Mouse (Mus musculus) kidney, postnatal 14 days (tissue): Measurements from ENCODE around the gene Gm20388.
A peak's percentile ranks its signal among the peaks of the same experiment; 100 is the strongest.

Experiments
- DNase-seq: peaks from one replicate; pipeline ENCODE4 v3.0.0; 2022; ENCODE audit warnings: mixed read lengths

Gene Gm20388

GRCm38 (mm10) chr8:124184078-124184477 is 4273.4 kb downstream of the Gm20388 start:
- DNase-seq, result no peak

- DNase-seq, result no peak
These were observed 4273.9 kb downstream of the Gm20388 start for GRCm38 (mm10) chr8:124184507-124184906.

- no peak for DNase-seq
These were observed 4274.4 kb downstream of the Gm20388 start for GRCm38 (mm10) chr8:124185081-124185480.

- DNase-seq, result no peak
These were observed 4279.7 kb downstream of the Gm20388 start for GRCm38 (mm10) chr8:124190388-124190787.

- DNase-seq, result no peak
These were observed 4281.6 kb downstream of the Gm20388 start for GRCm38 (mm10) chr8:124192242-124192641.

- DNase-seq, result peak; percentile 21
These were observed 4282.3 kb downstream of the Gm20388 start for GRCm38 (mm10) chr8:124192976-124193375.

GRCm38 (mm10) chr8:124193992-124194391 is 4283.4 kb downstream of the Gm20388 start:
- DNase-seq, result no peak

- DNase-seq, result peak; percentile 16
These were observed 4285.6 kb downstream of the Gm20388 start for GRCm38 (mm10) chr8:124196195-124196594.

GRCm38 (mm10) chr8:124196797-124197196 is 4286.2 kb downstream of the Gm20388 start:
- no peak for DNase-seq

GRCm38 (mm10) chr8:124198230-124198629 is 4287.6 kb downstream of the Gm20388 start:
- DNase-seq, result no peak

- no peak for DNase-seq
These were observed 4289.8 kb downstream of the Gm20388 start for GRCm38 (mm10) chr8:124200400-124200799.

- DNase-seq, result no peak
These were observed 4291.1 kb downstream of the Gm20388 start for GRCm38 (mm10) chr8:124201706-124202105.

GRCm38 (mm10) chr8:124202895-124203294 is 4292.3 kb downstream of the Gm20388 start:
- DNase-seq, result no peak

GRCm38 (mm10) chr8:124204001-124204601 is 4293.5 kb downstream of the Gm20388 start:
- no peak for DNase-seq

GRCm38 (mm10) chr8:124212148-124212547 is 4301.5 kb downstream of the Gm20388 start:
- DNase-seq, result no peak

- no peak for DNase-seq
These were observed 4306.3 kb downstream of the Gm20388 start for GRCm38 (mm10) chr8:124216951-124217350.

GRCm38 (mm10) chr8:124229883-124230282 is 4319.2 kb downstream of the Gm20388 start:
- no peak for DNase-seq

GRCm38 (mm10) chr8:124230496-124231175 is 4320.0 kb downstream of the Gm20388 start:
- no peak for DNase-seq

GRCm38 (mm10) chr8:124231176-124231484 is 4320.5 kb downstream of the Gm20388 start, which contains the start of gene Galnt2:
Galnt2 (plus strand) TSS chr8:124231391.
- DNase-seq, result peak; percentile 95

GRCm38 (mm10) chr8:124231485-124232279 is 4321.0 kb downstream of the Gm20388 start:
- no peak for DNase-seq

- no peak for DNase-seq
These were observed 4321.6 kb downstream of the Gm20388 start for GRCm38 (mm10) chr8:124232280-124232600.

- DNase-seq, result no peak
These were observed 4323.9 kb downstream of the Gm20388 start for GRCm38 (mm10) chr8:124234496-124234895.

GRCm38 (mm10) chr8:124235536-124235935 is 4324.9 kb downstream of the Gm20388 start:
- no peak for DNase-seq

GRCm38 (mm10) chr8:124239350-124239749 is 4328.7 kb downstream of the Gm20388 start:
- no peak for DNase-seq
